Mouse (Mus musculus) forebrain, embryonic 12.5 days (tissue): ENCODE data around the gene Eppin. TPM values are rescaled to one million over a fixed set of nuclear protein-coding genes. Genes with fewer than 3 reads are reported as not detected.
"Not testable (repeated sequence)": the region's sequence is repeated elsewhere in the genome, so short reads cannot be mapped to it uniquely, and the experiment has no call there.

Source experiments
- ATAC-seq: fragments of 200-750 bp; cut with Nextera tagmentation; 2 replicates; pipeline ENCODE4 v1.8.0; 2017; ENCODE audit warnings: moderate TSS enrichment; ENCODE audit not compliant: low FRiP score
- H3K27ac ChIP-seq: fragments of 300-500 bp; sonication (generic); 2 replicates; pipeline ENCODE4 v1.5.1; 2016; ENCODE audit warnings: mild to moderate bottlenecking
- H3K27me3 ChIP-seq: fragments of 300-500 bp; sonication (generic); 2 replicates; pipeline ENCODE4 v1.6.1; 2016; ENCODE audit warnings: mild to moderate bottlenecking
- H3K36me3 ChIP-seq: fragments of 300-500 bp; sonication (generic); replicated peaks from 2 replicates; pipeline ENCODE4 v1.6.1; 2016; ENCODE audit warnings: mild to moderate bottlenecking
- H3K4me1 ChIP-seq: fragments of 300-500 bp; sonication (generic); 2 replicates; pipeline ENCODE4 v1.6.1; 2016
- H3K4me2 ChIP-seq: fragments of 300-500 bp; sonication (generic); 2 replicates; pipeline ENCODE4 v1.6.1; 2016; ENCODE audit warnings: mild to moderate bottlenecking, moderate library complexity
- H3K4me3 ChIP-seq: fragments of 300-500 bp; sonication (generic); replicated peaks from 2 replicates; pipeline ENCODE4 v1.5.1; 2016; ENCODE audit warnings: mild to moderate bottlenecking
- H3K9ac ChIP-seq: fragments of 300-500 bp; sonication (generic); 2 replicates; pipeline ENCODE4 v1.6.1; 2016; ENCODE audit warnings: mild to moderate bottlenecking
- H3K9me3 ChIP-seq: fragments of 300-500 bp; sonication (generic); 2 replicates; pipeline ENCODE4 v1.6.1; 2016
- WGBS: fragments of 180-500 bp; shearing (Covaris S2); methylation state at CpG from one replicate; pipeline ENCODE4 v1.1.7; 2016; 5-methylcytosine and 5-hydroxymethylcytosine counted together
- polyA plus RNA-seq: library from polyadenylated mRNA; unstranded; fragments of >200 nt; fragmentation: Nextera tagmentation; extraction: Ambion mirVana; gene quantifications from 2 replicates; pipeline ENCODE4 v1.2.1, GENCODE M21; 2016

Gene Eppin
- polyA plus RNA-seq = not detected in 2 replicates

DNA sequence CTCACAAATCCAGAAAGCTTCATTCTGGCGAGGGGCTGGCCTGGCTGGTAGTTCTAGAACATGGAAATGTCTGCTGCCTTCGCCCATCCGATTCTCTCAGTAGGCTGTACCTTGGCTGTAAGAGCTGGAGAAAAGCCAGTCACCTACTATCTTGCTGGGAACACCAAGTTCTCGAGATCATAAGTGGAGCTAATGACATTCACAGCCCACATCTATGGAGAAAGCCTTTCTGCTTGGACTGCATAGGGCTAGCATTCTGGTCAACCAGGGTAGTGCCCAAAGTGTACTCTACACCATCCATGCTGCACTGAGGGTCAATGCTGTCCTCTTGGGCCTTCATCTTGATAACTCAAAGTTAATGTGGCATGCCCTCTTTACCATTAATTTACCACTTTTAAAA is at the start of gene Eppin:
Gene Eppin (minus strand): TSS at position 101 of the 400 bp plus-strand sequence.
- Histone ChIP-seq H3K9ac (no peak within 1 kb of the TSS), H3K4me3 (no peak within 1 kb of the TSS), H3K4me2 (no peak within 1 kb of the TSS), H3K27ac (no peak within 1 kb of the TSS), H3K4me1 (no peaks in the 10 kb centered on the region), H3K27me3 (no peaks in the 10 kb centered on the region), H3K9me3 (no peaks in the 10 kb centered on the region), H3K36me3 (no peaks in the 10 kb centered on the region)
- ATAC-seq = no peak
- WGBS = 80% methylated on average over 4 of the region's 4 CpGs

DNA sequence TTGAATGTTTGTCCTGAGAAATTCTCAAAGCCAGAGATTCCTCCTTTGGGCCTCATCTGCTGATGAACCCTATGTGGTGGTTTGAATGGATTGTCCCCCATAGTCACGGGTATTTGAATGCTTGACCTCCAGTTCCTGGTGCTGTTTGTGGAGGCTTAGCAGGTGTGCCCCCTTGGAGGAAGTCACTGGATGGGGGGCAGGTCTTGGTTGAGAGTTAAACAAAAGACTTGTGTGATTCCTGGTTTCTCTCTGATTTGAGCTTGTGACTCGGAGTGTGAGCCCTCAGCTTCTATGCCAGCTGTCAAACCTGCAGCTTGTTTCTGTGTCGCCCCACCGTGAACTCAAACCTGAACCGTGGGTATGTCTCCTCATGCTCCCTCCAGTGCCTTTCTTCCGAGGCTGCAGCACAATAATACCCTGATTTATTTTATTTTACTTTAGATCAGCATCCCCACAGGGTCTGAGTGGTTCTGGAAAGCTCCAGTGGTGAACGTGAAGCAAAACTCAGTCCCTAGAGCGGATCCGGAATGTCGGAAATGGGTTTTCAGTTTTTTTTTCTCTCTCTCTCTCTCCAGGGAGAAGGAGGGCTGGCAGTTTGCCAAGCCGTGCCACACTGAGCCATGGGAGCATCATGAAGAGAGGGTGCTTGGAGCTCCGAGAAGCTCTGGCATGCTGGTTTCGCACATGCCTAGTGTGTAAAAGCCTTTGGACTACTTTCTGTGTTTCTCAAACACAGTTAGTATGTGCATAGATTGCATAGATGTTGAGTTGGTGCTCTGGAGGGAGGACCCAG is 48.7 kb upstream of the Eppin start:
- Histone ChIP-seq H3K9me3 (no peaks in the 10 kb centered on the region), H3K9ac (no peak overlapping the region), H3K27me3 (no peaks in the 10 kb centered on the region), H3K4me2 (no peak overlapping the region), H3K4me3 (no peak overlapping the region), H3K4me1 (no peaks in the 10 kb centered on the region), H3K27ac (no peak overlapping the region), H3K36me3 (no peaks in the 10 kb centered on the region)
- 85% methylated on average over 13 of the region's 13 CpGs for WGBS
- ATAC-seq = no peak

DNA sequence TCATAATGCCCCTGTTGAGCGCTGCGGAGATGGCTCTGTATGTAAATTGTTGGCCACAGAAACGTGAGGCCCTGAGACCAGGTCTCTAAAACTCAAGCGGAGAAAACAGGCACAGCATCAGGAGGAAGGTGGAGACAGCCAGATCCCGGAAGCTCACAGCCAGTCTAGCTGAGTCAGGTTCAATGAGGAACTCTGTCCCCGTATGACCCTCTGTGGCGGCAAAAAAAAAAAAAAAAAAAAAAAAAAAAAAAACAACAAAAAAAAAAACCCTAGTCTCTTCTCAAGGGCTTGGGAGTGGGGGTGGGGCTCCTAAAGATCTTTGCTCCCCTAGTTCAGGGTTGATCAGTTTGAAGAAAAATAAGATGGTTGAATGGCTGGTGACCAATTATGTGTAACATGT is 47.7 kb upstream of the Eppin start:
- H3K4me2 ChIP-seq = no peak overlapping the region
- 68% methylated on average over 7 of the region's 7 CpGs for WGBS
- H3K4me1 ChIP-seq = no peaks in the 10 kb centered on the region
- no peak for ATAC-seq
- no peaks in the 10 kb centered on the region for H3K36me3 ChIP-seq
- H3K27me3 ChIP-seq = no peaks in the 10 kb centered on the region
- H3K9me3 ChIP-seq = no peaks in the 10 kb centered on the region
- no peak overlapping the region for H3K9ac ChIP-seq
- no peak overlapping the region for H3K4me3 ChIP-seq
- H3K27ac ChIP-seq = no peak overlapping the region

DNA sequence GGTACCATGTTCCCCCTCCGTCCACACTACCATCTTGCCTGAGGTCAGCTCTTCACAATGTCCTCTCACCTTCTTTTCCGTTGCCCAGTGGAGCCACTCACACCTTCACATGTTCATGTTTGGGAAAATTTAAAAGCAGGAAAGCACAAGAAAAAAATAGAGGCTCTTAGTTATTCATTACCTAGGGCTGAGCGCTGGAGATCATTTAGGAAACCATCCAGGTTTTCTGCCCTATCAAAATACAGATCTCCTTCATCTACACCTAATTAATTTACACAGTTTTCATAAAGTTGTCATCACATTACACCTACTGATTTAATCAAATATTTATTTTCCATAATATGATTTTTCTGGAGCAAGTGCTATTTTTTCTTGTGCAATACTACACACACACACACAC is 45.3 kb upstream of the Eppin start, which contains the start of gene Wfdc16:
Gene Wfdc16 (minus strand): TSS at position 101 of the 400 bp plus-strand sequence.
- Histone ChIP-seq H3K4me2 (no peak within 1 kb of the TSS), H3K4me3 (no peak within 1 kb of the TSS), H3K27me3 (no peaks in the 10 kb centered on the region), H3K4me1 (no peaks in the 10 kb centered on the region), H3K9me3 (no peaks in the 10 kb centered on the region), H3K27ac (no peak within 1 kb of the TSS), H3K36me3 (no peaks in the 10 kb centered on the region), H3K9ac (no peak within 1 kb of the TSS)
- WGBS = 81% methylated on average over 3 of the region's 3 CpGs
- ATAC-seq = no peak

DNA sequence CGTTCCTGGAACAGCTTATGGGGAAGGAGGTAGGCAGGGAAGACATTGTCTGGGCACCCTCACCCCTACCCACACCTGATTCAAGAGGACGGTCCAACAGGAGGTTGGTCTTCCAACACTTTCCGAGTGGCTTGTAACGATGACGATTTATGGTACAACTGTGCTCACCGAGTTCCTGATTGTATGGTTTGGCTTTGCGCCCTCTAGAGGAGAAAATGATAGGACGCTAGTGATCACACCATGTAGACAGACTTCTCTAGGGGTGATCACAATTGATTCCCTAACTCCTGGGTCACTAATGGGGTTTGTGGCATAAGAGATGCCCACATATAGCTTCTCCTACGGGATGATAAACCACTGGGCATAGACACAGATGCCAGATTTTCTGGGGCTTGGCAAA is 41.9 kb upstream of the Eppin start:
- no peak for ATAC-seq
- Histone ChIP-seq H3K36me3 (no peaks in the 10 kb centered on the region), H3K4me2 (no peak overlapping the region), H3K27me3 (no peaks in the 10 kb centered on the region), H3K9me3 (no peaks in the 10 kb centered on the region), H3K27ac (no peak overlapping the region), H3K9ac (no peak overlapping the region), H3K4me3 (no peak overlapping the region), H3K4me1 (no peaks in the 10 kb centered on the region)
- WGBS = 86% methylated on average over 9 of the region's 9 CpGs

DNA sequence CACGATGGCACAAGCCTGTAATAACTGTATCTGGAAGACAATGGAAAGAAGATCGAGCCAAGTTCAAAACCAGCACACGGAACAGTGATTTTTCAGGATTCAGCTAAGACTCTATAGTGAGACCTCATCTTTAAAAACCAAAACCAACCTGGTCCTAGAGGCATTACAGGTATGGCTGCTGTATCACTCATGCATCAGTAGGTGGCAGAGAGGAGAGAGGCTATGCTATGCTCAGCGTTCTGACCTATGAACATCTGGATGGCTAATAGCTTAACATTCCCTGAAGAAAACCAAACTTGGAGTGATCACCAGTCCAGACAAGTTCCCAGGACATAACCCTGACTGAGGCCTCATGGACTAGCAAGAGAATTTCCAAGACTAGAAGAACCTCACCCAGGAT is 28.4 kb upstream of the Eppin start:
- H3K27ac ChIP-seq = no peak overlapping the region
- H3K4me3 ChIP-seq = no peak overlapping the region
- H3K4me2 ChIP-seq = no peak overlapping the region
- H3K9ac ChIP-seq = no peak overlapping the region
- H3K4me1 ChIP-seq = no peaks in the 10 kb centered on the region
- H3K27me3 ChIP-seq = no peaks in the 10 kb centered on the region
- H3K36me3 ChIP-seq = no peaks in the 10 kb centered on the region
- ATAC-seq = no peak
- 82% methylated on average over 4 of the region's 4 CpGs for WGBS
- no peaks in the 10 kb centered on the region for H3K9me3 ChIP-seq

DNA sequence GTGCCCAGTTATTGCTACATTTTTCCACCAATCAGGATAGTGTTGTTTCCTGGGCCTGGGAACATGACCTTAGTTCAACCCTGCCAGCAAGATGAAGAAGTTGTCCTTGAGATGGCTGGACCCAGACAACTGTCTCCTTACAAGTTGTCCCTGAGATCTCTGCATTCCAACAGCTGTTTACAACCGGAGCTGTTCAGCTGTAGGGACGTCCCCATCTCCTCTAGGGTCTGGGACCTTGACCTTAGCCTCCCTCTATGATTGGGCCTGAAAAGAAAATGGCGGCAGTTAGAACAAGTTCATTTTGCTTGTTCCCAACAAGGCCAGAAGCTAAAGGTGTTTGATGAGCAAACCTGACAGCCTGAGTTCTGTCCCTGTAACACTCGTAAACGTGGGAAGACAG is 25.7 kb upstream of the Eppin start:
- Histone ChIP-seq H3K36me3 (no peaks in the 10 kb centered on the region), H3K4me3 (no peak overlapping the region), H3K9me3 (no peaks in the 10 kb centered on the region), H3K4me1 (no peaks in the 10 kb centered on the region), H3K27ac (no peak overlapping the region), H3K9ac (no peak overlapping the region), H3K27me3 (no peaks in the 10 kb centered on the region), H3K4me2 (no peak overlapping the region)
- ATAC-seq = no peak
- 82% methylated on average over 5 of the region's 5 CpGs for WGBS

DNA sequence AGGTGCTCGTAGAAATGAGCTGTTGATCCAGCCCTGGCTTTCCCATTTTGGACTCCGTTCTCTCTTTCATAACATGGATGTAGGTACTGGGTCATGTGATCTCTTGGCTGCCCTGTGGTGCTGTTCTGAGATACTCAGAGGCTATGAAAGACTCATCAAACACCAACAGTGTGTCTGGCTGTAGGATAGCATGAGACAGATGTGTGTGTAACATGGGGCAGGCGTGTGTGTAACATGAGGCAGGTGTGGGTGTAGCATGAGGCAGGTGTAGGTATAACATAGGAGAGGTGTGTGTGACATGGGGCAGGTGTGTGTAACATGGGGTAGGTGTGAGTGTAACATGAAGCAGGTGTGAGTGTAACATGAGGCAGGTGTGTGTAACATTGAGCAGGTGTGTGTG is 22.0 kb upstream of the Eppin start:
- WGBS = 92% methylated on average over 3 of the region's 3 CpGs

DNA sequence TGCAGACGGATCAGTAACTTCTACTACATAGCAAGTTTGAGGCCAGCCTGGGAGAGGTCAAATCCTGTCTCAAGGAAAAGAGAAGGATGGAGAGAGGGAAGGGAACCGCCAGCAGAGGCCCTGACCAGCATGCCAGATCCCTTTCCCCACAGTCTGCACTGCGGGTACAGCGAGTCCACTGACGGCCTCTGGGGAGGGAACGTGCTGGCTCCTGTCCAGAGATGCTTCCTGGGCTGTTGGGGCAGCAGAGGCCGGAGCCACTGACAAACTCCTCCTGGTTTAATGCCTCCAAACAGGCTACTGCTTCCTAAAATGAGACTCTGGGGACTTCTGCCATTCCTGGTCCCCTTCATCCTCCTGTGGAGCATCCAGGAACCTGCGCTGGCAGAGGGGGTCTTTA is 20.1 kb upstream of the Eppin start, which contains the start of the genes Wfdc6b and Wfdc8:
Gene Wfdc6b (plus strand): TSS at position 52 of the 400 bp plus-strand sequence.
Gene Wfdc8 (minus strand): TSS at position 156 of the 400 bp plus-strand sequence.
- not testable (repeated sequence) for H3K4me1 ChIP-seq, ATAC-seq, H3K4me2 ChIP-seq, H3K27me3 ChIP-seq, H3K4me3 ChIP-seq, H3K9ac ChIP-seq, H3K36me3 ChIP-seq, H3K27ac ChIP-seq, H3K9me3 ChIP-seq
- 63% methylated on average over 8 of the region's 8 CpGs for WGBS

More for the DNA sequence above, 22.0 kb upstream of the Eppin start:
- H3K4me2 ChIP-seq = no peak overlapping the region
- H3K4me1 ChIP-seq = no peaks in the 10 kb centered on the region
- no peaks in the 10 kb centered on the region for H3K36me3 ChIP-seq
- H3K9me3 ChIP-seq = no peaks in the 10 kb centered on the region
- H3K27me3 ChIP-seq = no peaks in the 10 kb centered on the region
- no peak for ATAC-seq
- no peak overlapping the region for H3K4me3 ChIP-seq
- no peak overlapping the region for H3K9ac ChIP-seq
- H3K27ac ChIP-seq = no peak overlapping the region

DNA sequence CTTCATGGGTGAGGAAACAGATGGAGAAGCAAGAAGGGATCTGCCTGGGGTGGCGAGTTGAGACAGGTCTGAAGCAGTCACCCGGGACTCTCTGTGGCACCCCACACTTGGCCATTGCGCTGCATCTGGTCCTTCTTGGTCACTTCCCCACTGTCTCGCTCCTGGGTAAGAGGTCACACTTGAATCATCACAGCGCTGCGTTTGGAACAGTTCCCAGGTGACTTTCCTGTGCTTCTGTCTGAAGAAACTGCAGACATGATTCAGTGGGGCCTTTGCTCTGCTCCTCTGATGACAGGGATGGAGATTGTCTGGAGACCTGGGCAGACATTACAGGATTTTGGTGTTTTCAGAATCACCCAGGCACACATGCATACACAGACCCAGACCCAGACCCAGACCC is 15.4 kb upstream of the Eppin start:
- ATAC-seq = no peak
- Histone ChIP-seq H3K9ac (no peak overlapping the region), H3K9me3 (no peaks in the 10 kb centered on the region), H3K27me3 (no peaks in the 10 kb centered on the region), H3K4me3 (no peak overlapping the region), H3K4me2 (no peak overlapping the region), H3K4me1 (no peaks in the 10 kb centered on the region), H3K36me3 (no peaks in the 10 kb centered on the region), H3K27ac (no peak overlapping the region)
- WGBS = 82% methylated on average over 6 of the region's 6 CpGs

DNA sequence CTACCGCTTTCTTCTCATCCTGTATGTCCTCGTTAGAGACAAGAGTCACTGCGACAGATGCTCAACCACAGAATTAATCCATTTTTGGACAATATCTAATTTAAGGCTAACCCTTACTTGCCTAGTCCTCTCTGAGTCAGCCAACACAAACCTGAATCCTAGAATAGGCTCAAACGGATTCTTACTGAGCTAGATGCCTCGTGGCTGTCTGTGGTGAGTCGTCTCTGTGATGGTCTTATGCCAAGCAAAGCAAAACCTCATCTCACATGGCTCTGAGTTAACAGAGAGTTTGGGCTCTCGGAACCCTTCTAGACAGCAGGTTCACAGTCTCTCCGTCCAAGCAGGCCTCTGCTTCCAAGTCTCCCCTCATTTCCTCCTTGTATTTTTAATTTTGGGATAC is 11.0 kb upstream of the Eppin start:
- Histone ChIP-seq H3K36me3 (no peaks in the 10 kb centered on the region), H3K4me1 (no peaks in the 10 kb centered on the region), H3K4me3 (no peak overlapping the region), H3K9me3 (peaks cover 7% of the 10 kb centered on the region; the same call in 1 of the 2 replicates), H3K4me2 (no peak overlapping the region), H3K9ac (no peak overlapping the region), H3K27ac (no peak overlapping the region), H3K27me3 (no peaks in the 10 kb centered on the region)
- no peak for ATAC-seq
- WGBS = 91% methylated on average over 8 of the region's 8 CpGs

DNA sequence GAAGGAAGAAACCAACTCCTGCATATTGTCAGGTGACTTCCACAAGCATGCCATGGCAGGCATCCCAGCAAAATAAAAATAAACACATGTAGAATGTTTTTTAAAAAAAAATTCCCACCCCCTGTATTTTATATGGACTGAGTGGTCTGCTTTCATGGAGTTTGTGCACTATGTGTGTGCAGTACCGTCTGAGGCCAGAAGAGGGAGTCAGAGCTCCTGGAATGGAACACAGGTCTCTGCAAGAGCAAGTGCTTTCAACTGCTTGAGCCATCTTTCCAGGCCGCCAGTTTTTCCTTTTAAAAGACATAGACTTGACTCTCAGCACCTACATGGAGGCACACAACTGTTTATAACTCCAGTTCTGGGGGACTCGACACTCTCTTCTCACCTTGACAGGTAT is 10.1 kb upstream of the Eppin start:
- WGBS = 92% methylated on average over 3 of the region's 3 CpGs
- Histone ChIP-seq H3K27me3 (no peaks in the 10 kb centered on the region), H3K9me3 (peaks cover 7% of the 10 kb centered on the region; the same call in 1 of the 2 replicates), H3K4me1 (no peaks in the 10 kb centered on the region), H3K27ac (no peak overlapping the region), H3K9ac (no peak overlapping the region), H3K36me3 (no peaks in the 10 kb centered on the region), H3K4me3 (no peak overlapping the region), H3K4me2 (no peak overlapping the region)
- ATAC-seq = no peak

DNA sequence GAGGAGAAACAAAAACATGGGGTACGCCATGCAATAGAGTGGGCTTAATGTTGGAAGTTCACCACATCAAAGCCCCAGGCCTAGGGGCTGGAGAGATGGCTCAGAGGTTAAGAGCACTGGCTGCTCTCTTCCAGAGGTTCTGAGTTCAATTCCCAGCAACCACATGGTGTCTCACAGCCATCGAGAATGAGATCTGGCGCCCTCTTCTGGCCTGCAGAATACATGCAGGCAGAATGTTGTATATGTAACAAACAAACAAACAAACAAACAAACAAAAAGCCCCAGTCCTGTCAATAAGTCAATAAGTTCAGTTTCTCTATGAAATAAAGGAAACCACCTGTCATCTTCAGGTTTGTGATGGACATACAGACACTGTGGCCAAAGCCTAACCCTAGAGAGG is 6.8 kb upstream of the Eppin start:
- H3K4me1 ChIP-seq = no peaks in the 10 kb centered on the region
- no peaks in the 10 kb centered on the region for H3K36me3 ChIP-seq
- no peak overlapping the region for H3K9ac ChIP-seq
- peaks cover 7% of the 10 kb centered on the region; the same call in 1 of the 2 replicates for H3K9me3 ChIP-seq
- WGBS = 66% methylated on average over 3 of the region's 3 CpGs
- ATAC-seq = no peak
- H3K27ac ChIP-seq = no peak overlapping the region
- H3K4me3 ChIP-seq = no peak overlapping the region
- H3K4me2 ChIP-seq = no peak overlapping the region
- no peaks in the 10 kb centered on the region for H3K27me3 ChIP-seq
